In genomic region chr8:74639276-74639675, GRCm38 (mm10) we compare ENCODE assay signal across 20 mouse cellular contexts.
DNase-seq lines count a peak whose midpoint lies in the region; ATAC-seq and TF ChIP-seq lines count a peak whose summit lies in the region.
"Had no signal": no experiment of that assay in that cellular context is flagged by ENCODE, and none has a peak within 500 bp of the region (broad histone marks: within the 10 kb centered on the region; RNA-seq: fewer than 3 reads in every experiment).

No protein-coding gene starts in this region.

- no peaks in the 10 kb centered on the region for H3K36me3 ChIP-seq in embryonic facial prominence, embryonic 14.5 days (ENCODE audit: control insufficient read depth, insufficient read depth, low read length)
- H3K36me3 ChIP-seq in embryonic facial prominence, embryonic 10.5 days (replicated peaks) = no peaks in the 10 kb centered on the region
- no peaks in the 10 kb centered on the region for H3K36me3 ChIP-seq in stomach, postnatal 0 days (ENCODE audit: control insufficient read depth, insufficient read depth, low read length)
- H3K36me3 ChIP-seq: G1E had no signal

- no peak overlapping the region for H3K4me2 ChIP-seq in embryonic facial prominence, embryonic 14.5 days (ENCODE audit: low read depth, low read length)
- no peak overlapping the region for H3K4me2 ChIP-seq in stomach, postnatal 0 days (replicated peaks; ENCODE audit: low read depth)

- H3K27ac ChIP-seq in embryonic facial prominence, embryonic 14.5 days (replicated peaks; ENCODE audit: low read depth, low read length) = no peak overlapping the region
- H3K27ac ChIP-seq in embryonic facial prominence, embryonic 10.5 days (replicated peaks) = no peak overlapping the region
- no peak overlapping the region for H3K27ac ChIP-seq in stomach, postnatal 0 days (replicated peaks)

- DNase-seq in embryonic facial prominence, embryonic 14.5 days (ENCODE audit: low spot score) = peak; percentile 26
- no peak for DNase-seq in embryonic facial prominence, embryonic 10.5 days (ENCODE audit: low spot score)
- no peak for DNase-seq in retina, postnatal 1 day
- no peak for DNase-seq in stomach, postnatal 0 days (ENCODE audit: low spot score)
- DNase-seq: adrenal gland, adult 2 months; adrenal gland, adult 8-10 months; adrenal gland, postnatal 10 days; adrenal gland, postnatal 14 days; adrenal gland, postnatal 25 days; adrenal gland, postnatal 36 days; B cell, adult 2 months; cerebellum, adult 11 months; cerebellum, adult 11-12 months; cerebellum, adult 18-20 months had no signal

- no peak for TF ChIP-seq CTCF in stomach, postnatal 0 days (IDR thresholded peaks at IDR 0.05; ENCODE audit: low read depth)

- no peaks in the 10 kb centered on the region for H3K4me1 ChIP-seq in embryonic facial prominence, embryonic 14.5 days (ENCODE audit: control insufficient read depth, insufficient read depth, low read length)
- H3K4me1 ChIP-seq in embryonic facial prominence, embryonic 10.5 days = no peaks in the 10 kb centered on the region
- H3K4me1 ChIP-seq in stomach, postnatal 0 days (replicated peaks; ENCODE audit: control insufficient read depth, insufficient read depth) = no peaks in the 10 kb centered on the region

- no peak for TF ChIP-seq EP300 in stomach, postnatal 0 days (optimal IDR thresholded peaks at IDR 0.05)

- 60% methylated on average over 2 of the region's 2 CpGs for WGBS in embryonic facial prominence, embryonic 14.5 days
- WGBS in embryonic facial prominence, embryonic 10.5 days = 81% methylated on average over 2 of the region's 2 CpGs
- WGBS in stomach, postnatal 0 days = 75% methylated on average over 2 of the region's 2 CpGs

- no peaks in the 10 kb centered on the region for H3K9me3 ChIP-seq in embryonic facial prominence, embryonic 14.5 days (ENCODE audit: control insufficient read depth, low read length)
- no peaks in the 10 kb centered on the region for H3K9me3 ChIP-seq in embryonic facial prominence, embryonic 10.5 days
- no peaks in the 10 kb centered on the region for H3K9me3 ChIP-seq in stomach, postnatal 0 days (ENCODE audit: control insufficient read depth, low read length)

- ATAC-seq in embryonic facial prominence, embryonic 14.5 days (ENCODE audit: low read depth) = no peak
- 0 out of 2 replicates have a peak, but pooled peaks have one; percentile 42 for ATAC-seq in common myeloid progenitor, adult 5-6 weeks (replicated peaks; ENCODE audit: low read depth, poor library complexity, severe bottlenecking)
- ATAC-seq in hematopoietic stem cell, adult 5-6 weeks (replicated peaks in 1 of 2; ENCODE audit: insufficient read depth in 1 of 2, low FRiP score in 2 of 2, low TSS enrichment in 1 of 2, low read depth in 1 of 2, poor library complexity in 2 of 2, severe bottlenecking in 2 of 2) = peak; percentile 95
- ATAC-seq in stomach, postnatal 0 days (ENCODE audit: low FRiP score, low TSS enrichment) = no peak
- ATAC-seq: activated CD4-positive, CD25-positive, alpha-beta regulatory T cell, adult 4 months; CD4-positive, CD25-positive, alpha-beta regulatory T cell, adult 4 months; Patski had no signal

- no peak overlapping the region for H3K9ac ChIP-seq in embryonic facial prominence, embryonic 14.5 days (ENCODE audit: low read depth, low read length)
- H3K9ac ChIP-seq in stomach, postnatal 0 days (ENCODE audit: low read length) = no peak overlapping the region

- H3K27me3 ChIP-seq in embryonic facial prominence, embryonic 14.5 days (replicated peaks; ENCODE audit: control insufficient read depth, insufficient read depth, low read length) = no peaks in the 10 kb centered on the region
- H3K27me3 ChIP-seq in embryonic facial prominence, embryonic 10.5 days (replicated peaks; ENCODE audit: low read depth, poor library complexity, severe bottlenecking) = no peaks in the 10 kb centered on the region
- H3K27me3 ChIP-seq in stomach, postnatal 0 days (ENCODE audit: control insufficient read depth, insufficient read depth, low read length) = no peaks in the 10 kb centered on the region

- no peak overlapping the region for H3K4me3 ChIP-seq in embryonic facial prominence, embryonic 14.5 days (ENCODE audit: low read depth, low read length)
- H3K4me3 ChIP-seq in embryonic facial prominence, embryonic 10.5 days = no peak overlapping the region
- no peak overlapping the region for H3K4me3 ChIP-seq in stomach, postnatal 0 days (ENCODE audit: low read depth, low read length)

Comparison
In these comparisons a context has a peak if more than half of its experiments do, and no peak if none do; other contexts are left out.
1. ATAC-seq: peak in common myeloid progenitor, adult 5-6 weeks (single experiment) and hematopoietic stem cell, adult 5-6 weeks (2 of 2); none in embryonic facial prominence, embryonic 14.5 days (single experiment) and stomach, postnatal 0 days (single experiment).